Mouse (Mus musculus): Measurements from ENCODE around the gene Sell. TPM values are rescaled to one million over a fixed set of nuclear protein-coding genes. Genes with fewer than 3 reads are reported as not detected.

The Sell gene
- polyA plus RNA-seq (2014; fragmentation: Illumina TruSeq; extraction: RNeasy Lipid Tissue Mini Kit (QIAGEN cat#74804); ENCODE audit: low read depth, low replicate concordance), result 3.3 TPM

GRCm38 (mm10) chr1:164061925-164062324 lies at the start of gene Sell:
Gene Sell (plus strand): TSS chr1:164061982.

GRCm38 (mm10) chr1:164047934-164048333 lies 13.8 kb upstream of the Sell start, which contains the start of gene Sele:
Gene Sele (plus strand): TSS chr1:164048234.

DNA sequence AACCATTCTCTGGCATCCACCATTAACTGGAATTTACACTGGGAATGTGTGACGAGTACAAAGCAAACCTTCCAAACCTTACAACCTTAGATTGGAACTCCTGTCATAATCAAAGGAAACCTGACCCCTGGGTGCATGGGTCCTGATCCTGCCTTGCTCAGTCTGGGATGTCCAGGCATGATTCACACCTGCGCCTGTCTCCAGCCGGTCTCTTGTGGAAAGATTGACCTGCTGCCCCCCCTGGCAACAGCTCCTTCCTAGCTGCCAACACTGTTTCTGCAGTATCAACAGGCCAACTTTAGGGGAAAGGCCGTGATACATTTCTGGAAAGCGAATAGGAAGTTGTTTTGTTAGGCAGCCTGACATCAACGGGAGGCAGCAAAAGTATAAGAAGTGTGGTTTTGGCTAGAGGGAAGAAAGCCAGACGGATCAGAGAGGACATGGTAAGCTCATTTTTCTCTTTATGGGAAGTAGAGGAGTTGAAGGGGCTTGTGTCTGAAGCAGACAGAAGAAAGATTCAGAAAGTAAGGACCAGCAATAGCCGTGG lies 53.2 kb downstream of the Sell start, which contains the start of gene Selp:
Selp (plus strand) TSS at position 318 of the 547 bp plus-strand sequence.

Other genes with a start within 250 kb of the Sell start
- gene Scyl3, start 132.9 kb upstream of the Sell start, polyA plus RNA-seq (2014; fragmentation: Illumina TruSeq; extraction: RNeasy Lipid Tissue Mini Kit (QIAGEN cat#74804); ENCODE audit: low read depth, low replicate concordance), result 23.0 TPM
- gene BC055324, start 67.2 kb upstream of the Sell start, polyA plus RNA-seq (2014; fragmentation: Illumina TruSeq; extraction: RNeasy Lipid Tissue Mini Kit (QIAGEN cat#74804); ENCODE audit: low read depth, low replicate concordance), result 0.77 TPM
- gene Mettl18, start 67.1 kb upstream of the Sell start, polyA plus RNA-seq (2014; fragmentation: Illumina TruSeq; extraction: RNeasy Lipid Tissue Mini Kit (QIAGEN cat#74804); ENCODE audit: low read depth, low replicate concordance), result 6.5 TPM
- 0.16 TPM for gene Sele, start 13.7 kb upstream of the Sell start, polyA plus RNA-seq (2014; fragmentation: Illumina TruSeq; extraction: RNeasy Lipid Tissue Mini Kit (QIAGEN cat#74804); ENCODE audit: low read depth, low replicate concordance)
- gene Selp, start 53.3 kb downstream of the Sell start, polyA plus RNA-seq (2014; fragmentation: Illumina TruSeq; extraction: RNeasy Lipid Tissue Mini Kit (QIAGEN cat#74804); ENCODE audit: low read depth, low replicate concordance), result 0.69 TPM
- gene F5, start 89.9 kb downstream of the Sell start, polyA plus RNA-seq (2014; fragmentation: Illumina TruSeq; extraction: RNeasy Lipid Tissue Mini Kit (QIAGEN cat#74804); ENCODE audit: low read depth, low replicate concordance), result 208 TPM
- 158 TPM for gene Slc19a2, start 187.1 kb downstream of the Sell start, polyA plus RNA-seq (2014; fragmentation: Illumina TruSeq; extraction: RNeasy Lipid Tissue Mini Kit (QIAGEN cat#74804); ENCODE audit: low read depth, low replicate concordance)
- gene Ccdc181, start 213.6 kb downstream of the Sell start, polyA plus RNA-seq (2014; fragmentation: Illumina TruSeq; extraction: RNeasy Lipid Tissue Mini Kit (QIAGEN cat#74804); ENCODE audit: low read depth, low replicate concordance), result 10.3 TPM
- 10.6 TPM for gene Nme7, start 242.1 kb downstream of the Sell start, polyA plus RNA-seq (2014; fragmentation: Illumina TruSeq; extraction: RNeasy Lipid Tissue Mini Kit (QIAGEN cat#74804); ENCODE audit: low read depth, low replicate concordance)
- 15.4 TPM for gene Blzf1, start 245.5 kb downstream of the Sell start, polyA plus RNA-seq (2014; fragmentation: Illumina TruSeq; extraction: RNeasy Lipid Tissue Mini Kit (QIAGEN cat#74804); ENCODE audit: low read depth, low replicate concordance)